Mouse (Mus musculus): ENCODE data around the gene Rnase11. TPM values are rescaled to one million over a fixed set of nuclear protein-coding genes. Genes with fewer than 3 reads are reported as not detected.
A peak's percentile ranks its signal among the peaks of the same experiment; 100 is the strongest.

Rnase11 gene
- polyA plus RNA-seq, 1 experiment from 2014 or later: not detected

- H3K4me3 ChIP-seq (ENCODE audit: low read depth, low read length): no peak overlapping the region
- H3K9ac ChIP-seq (replicated peaks; ENCODE audit: low read depth, low read length): no peak overlapping the region
- no peaks in the 10 kb centered on the region for H3K9me3 ChIP-seq (ENCODE audit: control insufficient read depth, low read depth, low read length)
- no peaks in the 10 kb centered on the region for H3K36me3 ChIP-seq (ENCODE audit: control insufficient read depth, insufficient read depth, low read length)
- WGBS: 82% methylated on average over 6 of the region's 6 CpGs
- H3K27me3 ChIP-seq (ENCODE audit: control insufficient read depth, insufficient read depth, low read length): no peaks in the 10 kb centered on the region
- H3K4me2 ChIP-seq (replicated peaks; ENCODE audit: low read depth, low read length): no peak overlapping the region
- no peak for ATAC-seq (ENCODE audit: insufficient number of reproducible peaks, insufficient read depth, low FRiP score, low read depth)
- H3K4me1 ChIP-seq (ENCODE audit: control insufficient read depth, insufficient read depth, low read length): no peaks in the 10 kb centered on the region
- H3K27ac ChIP-seq (ENCODE audit: low read length): peak overlapping the region; percentile 77; the same call in 1 of the 2 replicates
These were observed 40.4 kb downstream of the Rnase11 start for GRCm38 (mm10) chr14:51009572-51009971.

- Histone ChIP-seq H3K9ac (replicated peaks; ENCODE audit: low read depth, low read length) (no peak overlapping the region), H3K27ac (ENCODE audit: low read length) (peak overlapping the region; percentile 77; the same call in 1 of the 2 replicates), H3K27me3 (ENCODE audit: control insufficient read depth, insufficient read depth, low read length) (no peaks in the 10 kb centered on the region), H3K36me3 (ENCODE audit: control insufficient read depth, insufficient read depth, low read length) (no peaks in the 10 kb centered on the region), H3K4me1 (ENCODE audit: control insufficient read depth, insufficient read depth, low read length) (no peaks in the 10 kb centered on the region), H3K4me3 (ENCODE audit: low read depth, low read length) (no peak overlapping the region), H3K4me2 (replicated peaks; ENCODE audit: low read depth, low read length) (no peak overlapping the region), H3K9me3 (ENCODE audit: control insufficient read depth, low read depth, low read length) (no peaks in the 10 kb centered on the region)
- whole genome bisulfite sequencing: 74% methylated on average over 4 of the region's 4 CpGs
- no peak for ATAC-seq (ENCODE audit: insufficient number of reproducible peaks, insufficient read depth, low FRiP score, low read depth)
These were observed 41.2 kb downstream of the Rnase11 start for GRCm38 (mm10) chr14:51008781-51009180.

GRCm38 (mm10) chr14:51007914-51008713, 41.8 kb downstream of the Rnase11 start:
- Histone ChIP-seq H3K9me3 (ENCODE audit: control insufficient read depth, low read depth, low read length) (no peaks in the 10 kb centered on the region), H3K4me3 (ENCODE audit: low read depth, low read length) (no peak overlapping the region), H3K27me3 (ENCODE audit: control insufficient read depth, insufficient read depth, low read length) (no peaks in the 10 kb centered on the region), H3K27ac (ENCODE audit: low read length) (peak overlapping the region; percentile 77), H3K9ac (replicated peaks; ENCODE audit: low read depth, low read length) (no peak overlapping the region), H3K36me3 (ENCODE audit: control insufficient read depth, insufficient read depth, low read length) (no peaks in the 10 kb centered on the region), H3K4me2 (replicated peaks; ENCODE audit: low read depth, low read length) (no peak overlapping the region), H3K4me1 (ENCODE audit: control insufficient read depth, insufficient read depth, low read length) (no peaks in the 10 kb centered on the region)
- ATAC-seq (ENCODE audit: insufficient number of reproducible peaks, insufficient read depth, low FRiP score, low read depth): peak; percentile 80; the same call in 1 of the 2 replicates
- WGBS: 48% methylated on average over 13 of the region's 13 CpGs

GRCm38 (mm10) chr14:51007152-51007801, 42.7 kb downstream of the Rnase11 start, which contains the start of gene Rnase10:
Gene Rnase10, plus strand, starts transcription at chr14:51007751.
- H3K9me3 ChIP-seq (ENCODE audit: control insufficient read depth, low read depth, low read length): no peaks in the 10 kb centered on the region
- 82% methylated on average over 8 of the region's 8 CpGs for WGBS
- no peak for ATAC-seq (ENCODE audit: insufficient number of reproducible peaks, insufficient read depth, low FRiP score, low read depth)
- no peaks in the 10 kb centered on the region for H3K4me1 ChIP-seq (ENCODE audit: control insufficient read depth, insufficient read depth, low read length)
- H3K4me3 ChIP-seq (ENCODE audit: low read depth, low read length): no peak within 1 kb of the TSS
- H3K36me3 ChIP-seq (ENCODE audit: control insufficient read depth, insufficient read depth, low read length): no peaks in the 10 kb centered on the region
- no peak within 1 kb of the TSS for H3K9ac ChIP-seq (replicated peaks; ENCODE audit: low read depth, low read length)
- peak within 1 kb of the TSS; percentile 77 for H3K27ac ChIP-seq (ENCODE audit: low read length)
- no peak within 1 kb of the TSS for H3K4me2 ChIP-seq (replicated peaks; ENCODE audit: low read depth, low read length)
- H3K27me3 ChIP-seq (ENCODE audit: control insufficient read depth, insufficient read depth, low read length): no peaks in the 10 kb centered on the region

Other genes with a start within 250 kb of the Rnase11 start
- not detected in 2 replicates for gene Ccnb1ip1, start 242.4 kb downstream of the Rnase11 start, polyA plus RNA-seq (2014; fragmentation: Nextera tagmentation; extraction: Ambion mirVana)
- 71.8 and 76.2 TPM in 2 replicates for gene Parp2, start 242.3 kb downstream of the Rnase11 start, polyA plus RNA-seq (2014; fragmentation: Nextera tagmentation; extraction: Ambion mirVana)
- 8.6 and 8.7 TPM in 2 replicates for gene Tep1, start 179.6 kb downstream of the Rnase11 start, polyA plus RNA-seq (2014; fragmentation: Nextera tagmentation; extraction: Ambion mirVana)
- 0.14 and 0.35 TPM in 2 replicates for gene Klhl33, start 152.7 kb downstream of the Rnase11 start, polyA plus RNA-seq (2014; fragmentation: Nextera tagmentation; extraction: Ambion mirVana)
- gene Osgep, start 125.3 kb downstream of the Rnase11 start, polyA plus RNA-seq (2014; fragmentation: Nextera tagmentation; extraction: Ambion mirVana): 149 and 169 TPM in 2 replicates
- gene Apex1, start 125.2 kb downstream of the Rnase11 start, polyA plus RNA-seq (2014; fragmentation: Nextera tagmentation; extraction: Ambion mirVana): 217 and 223 TPM in 2 replicates
- gene Pip4p1, start 119.3 kb downstream of the Rnase11 start, polyA plus RNA-seq (2014; fragmentation: Nextera tagmentation; extraction: Ambion mirVana): 41.0 and 50.2 TPM in 2 replicates
- gene Pnp, start 119.1 kb downstream of the Rnase11 start, polyA plus RNA-seq (2014; fragmentation: Nextera tagmentation; extraction: Ambion mirVana): 59.5 and 65.1 TPM in 2 replicates
- gene Gm49342, start 105.6 kb downstream of the Rnase11 start, polyA plus RNA-seq (2014; fragmentation: Nextera tagmentation; extraction: Ambion mirVana): not detected in 2 replicates
- gene Pnp2, start 94.2 kb downstream of the Rnase11 start, polyA plus RNA-seq (2014; fragmentation: Nextera tagmentation; extraction: Ambion mirVana): 0.31 TPM in 1 of 2 replicates, not detected in the other
- 0.22 TPM in 1 of 2 replicates, not detected in the other for gene Rnase10, start 42.4 kb downstream of the Rnase11 start, polyA plus RNA-seq (2014; fragmentation: Nextera tagmentation; extraction: Ambion mirVana)
- not detected in 2 replicates for gene Rnase9, start 8.3 kb downstream of the Rnase11 start, polyA plus RNA-seq (2014; fragmentation: Nextera tagmentation; extraction: Ambion mirVana)
- 0.80 TPM in 1 of 2 replicates, not detected in the other for gene Rnase12, start 7.5 kb upstream of the Rnase11 start, polyA plus RNA-seq (2014; fragmentation: Nextera tagmentation; extraction: Ambion mirVana)
- gene Olfr750, start 24.3 kb upstream of the Rnase11 start, polyA plus RNA-seq (2014; fragmentation: Nextera tagmentation; extraction: Ambion mirVana): not detected in 2 replicates
- 60.3 and 72.3 TPM in 2 replicates for gene Rnase4, start 40.9 kb upstream of the Rnase11 start, polyA plus RNA-seq (2014; fragmentation: Nextera tagmentation; extraction: Ambion mirVana)
- 11.6 and 16.5 TPM in 2 replicates for gene Ang, start 41.0 kb upstream of the Rnase11 start, polyA plus RNA-seq (2014; fragmentation: Nextera tagmentation; extraction: Ambion mirVana)
- gene Eddm3b, start 64.3 kb upstream of the Rnase11 start, polyA plus RNA-seq (2014; fragmentation: Nextera tagmentation; extraction: Ambion mirVana): not detected in 2 replicates
- gene Rnase6, start 73.7 kb upstream of the Rnase11 start, polyA plus RNA-seq (2014; fragmentation: Nextera tagmentation; extraction: Ambion mirVana): 0.32 and 1.4 TPM in 2 replicates
- 0.87 and 1.5 TPM in 2 replicates for gene Rnase1, start 96.6 kb upstream of the Rnase11 start, polyA plus RNA-seq (2014; fragmentation: Nextera tagmentation; extraction: Ambion mirVana)
- not detected in 2 replicates for gene Rnase2b, start 112.1 kb upstream of the Rnase11 start, polyA plus RNA-seq (2014; fragmentation: Nextera tagmentation; extraction: Ambion mirVana)
- not detected in 2 replicates for gene Ang2, start 149.0 kb upstream of the Rnase11 start, polyA plus RNA-seq (2014; fragmentation: Nextera tagmentation; extraction: Ambion mirVana)
- gene Ear14, start 153.2 kb upstream of the Rnase11 start, polyA plus RNA-seq (2014; fragmentation: Nextera tagmentation; extraction: Ambion mirVana): not detected in 2 replicates
- not detected in 2 replicates for gene Rnase2a, start 205.9 kb upstream of the Rnase11 start, polyA plus RNA-seq (2014; fragmentation: Nextera tagmentation; extraction: Ambion mirVana)